Mouse (Mus musculus) kidney, postnatal 10 days (tissue): ENCODE measurements around the gene Tmem19.
A peak's percentile ranks its signal among the peaks of the same experiment; 100 is the strongest.
"Not testable (repeated sequence)": the region's sequence is repeated elsewhere in the genome, so short reads cannot be mapped to it uniquely, and the experiment has no call there.

ENCODE experiments used
- DNase-seq: peaks from one replicate; pipeline ENCODE4 v3.0.0; 2021; ENCODE audit warnings: mixed read lengths

Gene Tmem19

GRCm38 (mm10) chr10:115348131-115348530, 14.2 kb downstream of the Tmem19 start:
- DNase-seq = no peak

DNA sequence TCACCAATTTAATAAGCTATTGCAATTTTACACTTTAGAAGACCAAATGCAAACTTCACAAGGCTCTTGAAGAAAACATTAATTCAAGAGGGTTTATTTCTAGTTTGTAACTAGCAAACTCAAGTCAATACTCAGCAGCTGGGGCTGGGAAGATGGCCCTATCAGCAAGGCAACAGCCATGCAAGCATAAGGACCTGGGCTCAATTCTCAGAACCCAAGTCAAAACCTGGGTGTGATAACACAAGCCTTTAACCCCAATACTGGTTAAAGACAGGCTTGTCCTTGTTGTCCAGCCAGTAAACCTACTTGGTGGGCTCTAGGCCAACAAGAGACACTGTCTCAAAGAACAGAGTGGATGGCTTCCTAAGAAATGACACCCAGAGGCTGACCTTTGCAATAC, 15.9 kb downstream of the Tmem19 start:
- DNase-seq = no peak

DNA sequence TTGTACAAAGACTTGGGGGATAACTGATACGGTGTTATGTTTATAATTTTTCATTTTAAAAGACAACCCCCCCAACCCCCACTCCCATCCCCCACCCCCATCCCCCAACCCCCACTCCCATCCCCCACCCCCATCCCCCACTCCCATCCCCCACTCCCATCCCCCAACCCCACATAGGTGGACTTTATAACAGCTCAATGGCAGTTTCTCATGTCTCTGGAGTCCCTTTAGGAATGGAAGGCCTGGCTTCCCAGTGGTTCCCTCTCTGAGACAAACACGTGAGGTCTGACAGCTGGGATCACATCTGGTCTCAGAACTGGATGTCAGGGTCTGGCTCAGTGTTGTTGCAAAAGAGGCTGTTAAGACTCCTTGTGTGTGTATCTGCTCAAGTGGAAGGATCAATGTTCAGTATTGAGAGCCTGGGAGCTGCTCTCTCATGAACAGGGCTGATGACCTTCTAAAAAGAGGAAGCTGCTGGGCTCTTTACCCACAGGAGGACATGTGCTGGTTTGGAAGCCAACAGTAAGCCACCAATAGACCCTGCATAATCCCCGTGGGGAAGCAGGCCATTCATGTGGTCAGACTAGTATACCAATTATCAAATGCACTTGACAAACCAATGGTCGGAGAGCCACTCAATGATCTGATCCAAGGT, 19.4 kb downstream of the Tmem19 start:
- DNase-seq = no peak

DNA sequence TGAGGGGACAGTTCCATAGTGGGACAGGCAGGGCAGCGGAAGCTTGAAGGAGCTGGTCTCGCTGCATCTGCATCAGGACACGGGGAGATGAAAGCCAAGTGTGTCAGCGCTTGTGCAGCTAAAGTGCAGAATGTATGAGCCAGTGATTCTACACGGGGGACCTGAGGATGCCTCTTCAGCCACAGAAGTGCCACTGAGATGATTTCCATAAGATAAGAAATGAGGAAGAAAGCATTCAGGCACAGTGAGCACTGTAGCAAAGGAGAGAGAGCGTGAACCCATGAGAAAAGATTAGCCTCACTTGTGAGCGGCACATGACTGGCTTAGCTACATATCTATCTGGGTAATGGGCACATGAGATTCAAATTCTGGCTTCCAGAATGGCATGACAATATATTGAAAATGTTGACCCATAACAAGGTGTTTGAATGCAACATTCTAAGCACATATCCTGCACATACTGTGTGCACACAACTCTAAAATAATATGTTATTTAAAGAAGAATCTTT, 22.4 kb downstream of the Tmem19 start:
- DNase-seq = no peak

DNA sequence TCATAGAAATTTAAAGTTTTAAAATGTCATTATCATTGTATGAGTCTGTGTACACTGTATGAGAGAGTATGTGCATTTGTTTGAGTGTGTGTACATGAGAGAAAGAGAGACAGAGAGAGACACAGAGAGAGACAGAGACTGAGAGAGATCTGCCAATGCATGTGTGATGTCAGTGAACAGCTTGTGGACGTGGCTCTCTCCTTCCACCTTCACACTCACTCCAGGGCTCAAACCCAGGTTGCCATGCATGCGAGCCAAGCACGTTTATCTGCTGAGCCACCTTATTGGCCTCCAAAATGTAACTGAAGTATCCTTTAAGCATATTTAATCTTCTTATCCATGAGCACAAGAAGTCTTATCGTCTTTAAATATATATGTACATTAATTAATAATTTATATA, 25.4 kb downstream of the Tmem19 start:
- no peak for DNase-seq

GRCm38 (mm10) chr10:115333528-115333927, 28.8 kb downstream of the Tmem19 start:
- DNase-seq = no peak

DNA sequence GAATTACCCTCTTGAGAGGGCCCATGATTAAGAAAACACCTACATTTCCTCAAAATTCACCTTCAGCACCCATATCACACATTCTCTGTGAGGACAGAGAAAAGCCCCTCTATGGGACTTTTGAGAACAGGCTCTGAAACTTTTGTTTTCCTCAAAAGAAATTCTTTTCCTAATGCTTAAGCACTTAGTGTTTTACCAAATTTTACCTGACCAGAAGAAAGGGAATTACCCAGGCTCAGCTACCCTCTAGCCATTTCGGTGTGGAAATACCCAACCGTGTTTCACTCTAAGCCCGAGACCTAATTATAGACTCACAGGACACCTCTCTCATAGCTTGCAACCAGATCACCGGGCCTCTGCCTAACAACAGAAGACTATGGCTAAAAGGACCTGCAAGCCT, 29.3 kb downstream of the Tmem19 start:
- DNase-seq = no peak

DNA sequence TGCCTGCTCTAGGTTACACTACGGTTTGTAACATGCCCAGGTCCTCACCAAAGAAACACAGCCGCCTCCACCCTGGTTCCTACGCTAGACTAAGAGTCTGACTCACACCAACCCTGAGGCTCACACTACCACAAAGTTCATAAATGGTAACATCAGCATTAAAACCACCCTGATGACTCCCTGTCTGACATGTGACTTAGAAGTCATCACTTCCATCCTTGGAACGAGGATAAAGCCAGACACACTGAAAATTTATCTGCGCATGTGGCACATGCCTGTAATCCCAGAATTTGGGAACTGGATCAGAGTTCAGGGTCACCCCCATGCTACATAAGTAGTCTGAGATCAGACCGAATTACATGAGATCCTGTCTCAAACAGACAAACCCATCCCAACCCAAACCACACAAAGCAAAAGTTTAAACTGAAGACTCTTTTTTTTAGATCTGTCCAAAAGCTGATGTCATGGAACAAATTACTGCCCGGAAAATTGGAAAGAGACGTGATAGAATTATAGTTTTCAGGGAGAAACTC, 29.8 kb downstream of the Tmem19 start:
- DNase-seq = no peak

- DNase-seq = no peak
Measured at GRCm38 (mm10) chr10:115329010-115329530, 33.2 kb downstream of the Tmem19 start.

GRCm38 (mm10) chr10:115328514-115328913, 33.8 kb downstream of the Tmem19 start:
- peak; percentile 28 for DNase-seq

DNA sequence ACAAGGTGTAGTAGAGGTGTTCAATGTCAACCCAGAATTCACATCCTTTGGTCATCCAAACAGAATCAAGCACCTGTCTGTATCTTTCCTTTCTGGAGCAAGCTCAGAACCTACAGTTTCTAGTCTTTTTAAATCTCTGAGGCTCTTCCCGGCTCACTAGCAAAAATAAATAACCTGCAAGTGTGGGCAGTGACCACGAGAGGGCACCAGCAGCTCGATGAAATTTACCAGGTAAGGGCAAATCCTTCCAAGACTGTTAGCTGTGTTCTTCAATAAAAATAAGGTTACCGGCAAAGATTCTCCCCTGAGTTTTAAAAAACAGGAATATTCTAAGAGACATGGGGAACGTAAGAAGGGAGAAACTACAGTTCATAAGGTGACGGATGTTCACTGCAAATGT, 39.0 kb downstream of the Tmem19 start:
- peak; percentile 82 for DNase-seq

DNA sequence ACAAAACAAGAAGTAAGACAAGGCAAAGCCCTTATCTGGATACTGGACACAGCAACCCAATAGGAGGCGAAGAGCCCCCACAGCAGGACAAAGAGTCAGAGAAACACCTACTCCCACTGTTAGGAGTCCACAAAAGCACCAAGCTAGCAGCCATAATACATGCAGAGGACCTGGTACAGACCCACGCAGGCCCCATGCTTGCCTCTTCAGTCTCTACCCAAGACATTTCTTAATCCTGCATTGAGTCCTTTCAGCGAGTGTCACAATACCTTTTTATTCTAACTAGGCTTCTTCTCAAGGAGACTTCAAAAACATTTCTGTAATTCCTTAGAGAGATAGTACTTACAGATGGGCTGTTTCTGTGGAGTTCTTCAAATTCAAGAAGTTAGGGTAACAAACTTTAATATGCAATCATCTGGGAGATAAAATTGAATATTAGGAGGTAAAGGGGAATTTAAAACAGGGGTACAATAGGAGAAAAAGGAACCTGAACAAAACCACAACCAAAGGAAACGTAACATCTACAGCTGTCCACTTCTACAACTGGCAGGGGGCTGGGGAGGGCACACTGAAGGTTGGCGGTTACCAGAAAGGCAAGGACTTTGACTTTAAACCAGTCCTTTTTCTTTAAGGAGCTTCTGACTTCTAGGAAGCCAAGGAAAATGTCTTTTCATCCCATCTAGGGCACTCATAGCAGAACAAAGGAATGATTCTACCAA, 40.8 kb downstream of the Tmem19 start:
- DNase-seq = no peak

DNA sequence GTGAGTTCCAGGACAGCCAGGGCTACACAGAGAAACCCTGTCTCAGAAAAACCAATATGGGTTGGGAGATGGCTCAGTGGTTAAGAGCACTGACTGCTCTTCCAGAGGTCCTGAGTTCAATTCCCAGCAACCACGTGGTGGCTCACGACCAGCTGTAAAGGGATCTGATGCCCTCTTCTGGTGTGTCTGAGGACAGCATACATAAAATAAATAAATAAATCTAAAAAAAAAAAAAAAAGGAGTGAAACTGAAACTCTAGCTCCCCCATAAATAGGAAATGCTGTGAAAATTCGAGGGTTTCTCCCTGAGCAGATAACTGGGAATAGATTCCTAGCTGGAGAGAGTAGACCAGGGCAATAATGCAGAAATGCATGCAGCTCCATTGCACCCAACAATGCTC, 43.9 kb downstream of the Tmem19 start:
- DNase-seq = not testable (repeated sequence)

DNA sequence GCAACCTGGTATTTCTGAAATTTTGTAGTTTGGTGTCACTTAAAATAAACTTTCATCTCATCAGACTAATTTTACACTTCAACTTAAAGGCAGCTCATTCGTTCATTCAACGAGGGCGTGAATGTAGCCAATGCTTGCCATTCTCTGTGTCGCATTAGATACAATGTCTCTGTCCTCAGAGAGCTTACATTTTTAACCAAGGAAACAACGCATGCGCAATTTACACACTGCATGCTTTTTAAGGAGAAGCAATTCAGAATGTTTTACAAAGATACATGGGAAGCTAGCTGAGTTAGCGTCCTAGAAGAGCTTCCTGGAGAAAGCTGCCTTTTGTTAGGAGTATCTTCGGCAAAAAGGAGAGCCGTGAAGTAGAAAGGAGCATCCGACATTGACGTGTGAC, 46.0 kb downstream of the Tmem19 start:
- DNase-seq = no peak

DNA sequence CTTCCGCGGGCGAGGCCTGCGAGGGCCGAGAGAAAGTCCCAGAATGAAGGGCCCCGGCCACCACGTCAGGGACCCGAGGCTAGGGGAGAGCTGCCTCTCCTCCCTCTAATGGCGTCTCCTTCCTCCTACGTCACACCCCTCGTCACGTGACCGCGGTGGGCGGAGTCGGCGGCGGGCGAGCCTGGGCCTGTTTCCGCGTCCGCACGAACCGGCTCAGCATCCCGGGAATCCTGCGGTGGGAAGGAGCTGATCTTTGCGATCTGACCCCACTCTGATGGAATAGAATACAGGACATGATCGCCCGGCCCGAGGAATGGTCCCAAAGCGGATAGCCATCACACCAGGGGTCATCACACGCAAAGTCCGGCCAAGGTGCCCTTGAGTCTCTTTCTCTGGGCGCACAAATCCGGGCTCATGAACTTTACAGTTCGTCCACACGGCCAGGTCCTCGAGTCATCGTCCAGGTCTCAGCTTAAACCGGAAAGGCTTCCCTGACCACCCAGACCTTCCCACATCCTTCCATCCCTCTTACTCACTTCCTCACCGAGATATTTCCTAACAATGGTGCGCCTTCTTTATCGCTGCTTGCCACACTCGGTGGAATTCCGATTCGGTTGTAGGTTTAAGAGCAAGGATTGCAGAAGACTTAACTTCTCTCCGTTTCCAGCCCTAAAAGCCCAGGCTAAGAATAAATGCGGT, 46.7 kb downstream of the Tmem19 start, which contains the start of gene Rab21:
Gene Rab21 (minus strand): TSS at position 122 of the 699 bp plus-strand sequence.
- DNase-seq = peak; percentile 99

GRCm38 (mm10) chr10:115314582-115315452, 47.5 kb downstream of the Tmem19 start:
- peak; percentile 57 for DNase-seq

DNA sequence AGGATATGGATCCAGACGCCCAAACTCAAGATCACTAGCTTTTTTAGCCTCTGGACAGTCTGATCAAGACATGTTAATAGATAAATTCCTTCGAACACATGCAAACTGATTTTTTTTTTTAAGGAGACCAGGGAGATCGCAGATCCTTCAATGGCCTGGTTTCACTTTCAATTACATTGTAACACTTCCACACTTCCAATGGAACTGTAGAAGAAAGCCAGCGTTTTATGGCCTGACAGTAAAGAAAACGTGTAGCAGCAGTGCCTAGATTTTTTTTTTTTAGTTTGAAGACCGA, 48.1 kb downstream of the Tmem19 start:
- DNase-seq = no peak

GRCm38 (mm10) chr10:115313641-115314286, 48.5 kb downstream of the Tmem19 start:
- DNase-seq = peak; percentile 58

- peak; percentile 63 for DNase-seq
Measured at GRCm38 (mm10) chr10:115312732-115313131, 49.6 kb downstream of the Tmem19 start.

DNA sequence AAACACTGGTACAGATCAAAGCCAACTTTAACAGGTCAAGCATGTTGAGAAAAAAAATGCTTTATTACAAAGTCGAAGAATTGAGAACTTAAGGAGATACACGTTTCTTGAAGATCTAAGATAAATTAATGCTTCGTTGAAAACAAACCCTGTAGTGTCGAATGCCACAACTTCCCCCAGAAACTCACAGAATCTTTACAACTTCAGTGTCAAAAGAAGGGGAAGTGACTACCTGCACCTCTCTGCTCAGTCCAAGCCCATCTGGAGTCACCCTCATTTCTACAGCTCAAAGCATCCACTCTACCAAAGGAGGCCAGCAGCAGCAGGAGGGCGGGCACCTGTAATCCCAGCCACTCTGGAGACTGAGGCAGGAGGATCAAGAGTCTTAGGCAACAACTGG, 50.1 kb downstream of the Tmem19 start:
- no peak for DNase-seq

- DNase-seq = peak; percentile 59
Measured at GRCm38 (mm10) chr10:115311263-115311965, 50.9 kb downstream of the Tmem19 start.
